Mouse (Mus musculus) limb, embryonic 11.5 days (tissue): ENCODE data around the gene Sgk2. TPM values are rescaled to one million over a fixed set of nuclear protein-coding genes. Genes with fewer than 3 reads are reported as not detected.

Experiments used
- ATAC-seq: fragments of 200-750 bp; cut with Nextera tagmentation; 2 replicates; pipeline ENCODE4 v1.8.0; 2017; ENCODE audit warnings: low read depth; ENCODE audit not compliant: insufficient number of reproducible peaks, low FRiP score, low TSS enrichment
- DNase-seq: peaks from one replicate; pipeline ENCODE4 v3.0.0-alpha.2; 2015; ENCODE audit warnings: low spot score
- H3K27ac ChIP-seq: fragments of 300-500 bp; sonication (generic); replicated peaks from 2 replicates; pipeline ENCODE4 v1.5.1; 2014; ENCODE audit warnings: low read depth, mild to moderate bottlenecking, low read length
- H3K27me3 ChIP-seq: fragments of 300-500 bp; sonication (generic); 2 replicates; pipeline ENCODE4 v1.6.1; 2014; ENCODE audit warnings: mild to moderate bottlenecking, low read length, mixed read lengths; ENCODE audit not compliant: control insufficient read depth, insufficient read depth
- H3K36me3 ChIP-seq: fragments of 300-500 bp; sonication (generic); 2 replicates; pipeline ENCODE4 v1.6.1; 2014; ENCODE audit warnings: mild to moderate bottlenecking, low read length, moderate library complexity, mixed read lengths; ENCODE audit not compliant: control insufficient read depth, insufficient read depth
- H3K4me1 ChIP-seq: fragments of 300-500 bp; sonication (generic); 2 replicates; pipeline ENCODE4 v1.6.1; 2014; ENCODE audit warnings: low read length, mixed read lengths; ENCODE audit not compliant: control insufficient read depth, insufficient read depth
- H3K4me2 ChIP-seq: fragments of 300-500 bp; sonication (generic); 2 replicates; pipeline ENCODE4 v1.6.1; 2014; ENCODE audit warnings: low read depth, mild to moderate bottlenecking, moderate library complexity; ENCODE audit not compliant: severe bottlenecking
- H3K4me3 ChIP-seq: fragments of 300-500 bp; sonication (generic); 2 replicates; pipeline ENCODE4 v1.5.1; 2014; ENCODE audit warnings: low read depth, low read length
- H3K9ac ChIP-seq: fragments of 300-500 bp; sonication (generic); 2 replicates; pipeline ENCODE4 v1.6.1; 2014; ENCODE audit warnings: mild to moderate bottlenecking, low read length
- H3K9me3 ChIP-seq: fragments of 300-500 bp; sonication (generic); 2 replicates; pipeline ENCODE4 v1.6.1; 2016; ENCODE audit warnings: low read length; ENCODE audit not compliant: control insufficient read depth
- WGBS: fragments of 180-500 bp; shearing (Covaris S2); extraction: QIAGEN DNeasy Blood & Tissue Kit; methylation state at CpG from one replicate; pipeline ENCODE4 v1.1.7; 2014; 5-methylcytosine and 5-hydroxymethylcytosine counted together
- polyA plus RNA-seq: library from polyadenylated mRNA; unstranded; fragments of >200 nt; fragmentation: Nextera tagmentation; extraction: Ambion mirVana; gene quantifications from 2 replicates; pipeline ENCODE4 v1.2.1, GENCODE M21; 2014

Sgk2 gene
- polyA plus RNA-seq, 1 experiment from 2014 or later, result not detected

DNA sequence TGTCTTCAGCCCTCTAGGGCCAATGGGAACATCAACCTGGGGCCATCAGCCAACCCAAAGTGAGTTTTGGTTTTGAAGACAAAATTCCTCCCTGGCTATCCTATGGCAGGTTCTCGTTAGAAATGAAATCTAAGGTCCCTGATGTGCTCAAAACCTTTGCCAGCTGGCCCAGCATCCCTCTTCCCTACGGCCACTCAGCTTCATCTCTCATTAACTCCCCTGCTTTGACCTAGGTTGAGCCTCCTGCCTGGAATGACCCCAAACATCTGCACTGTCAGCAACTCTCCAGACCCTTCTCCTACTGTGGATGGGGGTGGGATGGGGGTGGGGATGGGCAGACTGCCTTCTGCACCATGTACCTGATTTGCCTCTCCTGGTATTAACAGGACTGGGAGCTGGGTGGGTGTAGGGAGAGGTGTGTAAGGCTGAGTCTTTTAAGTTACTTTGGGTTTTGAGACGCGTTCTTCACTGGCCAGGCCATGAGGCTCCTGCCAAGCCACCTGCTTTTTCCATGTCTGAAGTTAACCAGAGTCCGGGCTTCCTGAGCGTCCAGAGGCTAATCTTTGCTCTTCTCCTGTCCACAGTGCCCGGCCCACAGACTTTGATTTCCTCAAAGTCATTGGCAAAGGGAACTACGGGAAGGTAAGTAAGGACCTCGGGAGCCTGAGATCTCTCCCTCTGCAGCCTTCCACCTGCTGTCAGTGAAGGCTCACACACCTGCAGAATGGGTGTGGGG lies 6.9 kb downstream of the Sgk2 start:
- ATAC-seq, result no peak

DNA sequence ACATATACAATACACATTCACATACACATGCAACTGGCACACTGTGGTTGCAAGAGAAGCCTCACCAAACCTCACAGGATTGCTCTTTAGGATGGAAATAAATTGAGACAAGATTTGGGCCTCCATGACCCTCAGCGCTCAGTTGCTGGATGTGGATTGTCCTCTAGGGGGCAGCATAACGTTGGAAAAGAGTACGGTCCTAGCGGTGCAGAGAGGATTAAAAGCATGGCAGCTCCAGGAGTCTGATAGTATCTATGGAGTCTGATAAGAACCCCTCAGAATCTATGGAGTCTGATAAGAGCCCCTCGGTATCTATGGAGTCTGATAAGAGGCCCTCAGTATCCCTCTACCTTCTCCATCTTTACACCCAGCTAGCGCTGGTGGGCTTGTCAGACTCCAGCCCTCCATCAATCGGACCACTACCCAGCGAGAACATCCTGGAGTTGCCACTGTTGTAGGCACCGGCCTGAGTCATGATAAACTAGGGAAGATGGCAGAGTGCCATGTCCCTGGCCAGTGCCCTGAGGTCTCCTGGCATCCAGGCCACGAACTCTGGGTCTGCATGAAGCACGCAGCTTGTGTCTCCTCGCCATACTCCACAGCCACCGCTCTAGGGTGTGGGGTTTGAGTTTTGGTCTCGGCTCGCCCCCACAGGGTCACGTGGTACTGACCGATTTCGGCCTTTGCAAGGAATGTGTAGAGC lies 11.5 kb downstream of the Sgk2 start:
- H3K4me3 ChIP-seq, result no peak overlapping the region; the same call in 1 of the 2 replicates
- H3K9me3 ChIP-seq, result no peaks in the 10 kb centered on the region
- H3K4me2 ChIP-seq, result peak overlapping the region; percentile 36; the same call in 1 of the 2 replicates
- DNase-seq (peak; percentile 83), ATAC-seq (peak; percentile 76; the same call in 1 of the 2 replicates)
- no peaks in the 10 kb centered on the region for H3K36me3 ChIP-seq
- no peak overlapping the region for H3K9ac ChIP-seq
- no peaks in the 10 kb centered on the region for H3K27me3 ChIP-seq
- 31% methylated on average over 18 of the region's 18 CpGs for WGBS
- no peak overlapping the region for H3K27ac ChIP-seq
- H3K4me1 ChIP-seq, result no peaks in the 10 kb centered on the region

More for the DNA sequence above, 6.9 kb downstream of the Sgk2 start:
- 77% methylated on average over 9 of the region's 9 CpGs for WGBS
- Histone ChIP-seq H3K36me3 (no peaks in the 10 kb centered on the region), H3K9me3 (no peaks in the 10 kb centered on the region), H3K4me3 (no peak overlapping the region), H3K27me3 (no peaks in the 10 kb centered on the region), H3K27ac (no peak overlapping the region), H3K4me2 (no peak overlapping the region), H3K9ac (no peak overlapping the region), H3K4me1 (no peaks in the 10 kb centered on the region)
- no peak for DNase-seq

GRCm38 (mm10) chr2:162999744-163000143 lies 12.6 kb downstream of the Sgk2 start:
- H3K27ac ChIP-seq, result no peak overlapping the region
- no peak overlapping the region for H3K4me2 ChIP-seq
- WGBS, result 33% methylated on average over 3 of the region's 3 CpGs
- DNase-seq (peak; percentile 51), ATAC-seq (no peak)
- no peak overlapping the region for H3K9ac ChIP-seq
- no peak overlapping the region for H3K4me3 ChIP-seq
- no peaks in the 10 kb centered on the region for H3K9me3 ChIP-seq
- no peaks in the 10 kb centered on the region for H3K27me3 ChIP-seq
- H3K36me3 ChIP-seq, result no peaks in the 10 kb centered on the region
- H3K4me1 ChIP-seq, result no peaks in the 10 kb centered on the region

DNA sequence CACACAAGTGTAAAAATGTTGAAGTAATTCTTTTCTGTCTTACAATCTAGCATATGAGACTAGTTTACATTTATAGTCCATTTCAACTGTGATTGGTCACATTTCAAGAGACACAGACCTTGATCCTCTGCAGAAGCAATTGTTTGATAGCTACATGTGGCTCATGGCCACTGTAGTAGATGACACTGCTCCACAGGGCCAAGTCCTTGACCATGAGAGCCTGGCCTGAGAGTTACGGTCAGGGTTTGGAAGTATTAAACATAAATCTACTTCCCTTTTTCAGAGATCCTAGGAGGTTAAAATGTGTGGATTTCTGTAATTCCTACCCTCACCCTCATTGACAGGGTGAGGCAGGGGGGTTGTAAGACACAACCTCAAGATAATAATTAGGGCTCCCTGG lies 13.9 kb downstream of the Sgk2 start:
- 88% methylated on average over 1 of the region's 1 CpGs for WGBS
- no peak overlapping the region for H3K27ac ChIP-seq
- no peak for DNase-seq
- H3K4me1 ChIP-seq, result no peaks in the 10 kb centered on the region
- no peak for ATAC-seq
- H3K36me3 ChIP-seq, result no peaks in the 10 kb centered on the region
- H3K27me3 ChIP-seq, result no peaks in the 10 kb centered on the region
- H3K4me3 ChIP-seq, result no peak overlapping the region
- no peak overlapping the region for H3K9ac ChIP-seq
- H3K9me3 ChIP-seq, result no peaks in the 10 kb centered on the region
- no peak overlapping the region for H3K4me2 ChIP-seq

GRCm38 (mm10) chr2:163007299-163007698 lies 20.2 kb downstream of the Sgk2 start:
- H3K9me3 ChIP-seq, result no peaks in the 10 kb centered on the region
- H3K27ac ChIP-seq, result no peak overlapping the region
- 90% methylated on average over 4 of the region's 4 CpGs for WGBS
- no peak for ATAC-seq
- no peak overlapping the region for H3K4me3 ChIP-seq
- no peaks in the 10 kb centered on the region for H3K36me3 ChIP-seq
- no peaks in the 10 kb centered on the region for H3K4me1 ChIP-seq
- DNase-seq, result no peak
- no peak overlapping the region for H3K9ac ChIP-seq
- H3K27me3 ChIP-seq, result no peaks in the 10 kb centered on the region
- H3K4me2 ChIP-seq, result no peak overlapping the region

GRCm38 (mm10) chr2:163016916-163017743 lies 30.0 kb downstream of the Sgk2 start, which contains the start of gene Ift52:
TSS of gene Ift52 (plus strand) at chr2:163017354.
- H3K36me3 ChIP-seq, result no peaks in the 10 kb centered on the region
- peak within 1 kb of the TSS; percentile 74 for H3K4me3 ChIP-seq
- ATAC-seq (peak; percentile 94), DNase-seq (peak; percentile 95)
- peak within 1 kb of the TSS; percentile 39 for H3K4me2 ChIP-seq
- peaks cover 4% of the 10 kb centered on the region; the same call in 1 of the 2 replicates for H3K4me1 ChIP-seq
- WGBS, result under 1% methylated on average over 57 of the region's 57 CpGs
- no peak within 1 kb of the TSS for H3K27ac ChIP-seq
- no peaks in the 10 kb centered on the region for H3K27me3 ChIP-seq
- peak within 1 kb of the TSS; percentile 59 for H3K9ac ChIP-seq
- no peaks in the 10 kb centered on the region for H3K9me3 ChIP-seq

DNA sequence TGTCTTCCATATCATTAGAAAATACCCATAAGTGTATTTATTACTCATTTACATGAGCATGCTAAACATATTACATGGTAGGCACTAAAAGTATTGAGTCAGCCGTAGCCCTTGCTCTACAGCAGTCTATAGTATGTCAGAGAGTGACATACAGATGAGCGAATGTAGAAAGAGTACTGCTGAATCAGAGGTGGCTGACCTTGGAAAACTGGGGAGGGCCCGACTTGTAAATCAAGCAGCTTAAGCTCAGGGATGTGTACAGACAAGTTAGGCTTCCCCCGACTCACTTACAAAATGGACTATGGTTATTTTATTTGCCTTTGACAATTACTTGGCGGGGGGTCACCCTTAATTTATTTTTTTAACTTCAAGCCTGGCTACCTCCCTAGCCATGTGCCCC lies 44.2 kb downstream of the Sgk2 start:
- H3K4me3 ChIP-seq, result no peak overlapping the region
- peaks cover 11% of the 10 kb centered on the region for H3K36me3 ChIP-seq
- no peaks in the 10 kb centered on the region for H3K9me3 ChIP-seq
- ATAC-seq, result no peak
- no peaks in the 10 kb centered on the region for H3K4me1 ChIP-seq
- no peak overlapping the region for H3K27ac ChIP-seq
- 93% methylated on average over 5 of the region's 5 CpGs for WGBS
- H3K27me3 ChIP-seq, result no peaks in the 10 kb centered on the region
- no peak for DNase-seq
- H3K9ac ChIP-seq, result no peak overlapping the region
- no peak overlapping the region for H3K4me2 ChIP-seq

GRCm38 (mm10) chr2:163031757-163032156 lies 44.6 kb downstream of the Sgk2 start:
- H3K36me3 ChIP-seq, result peaks cover 11% of the 10 kb centered on the region
- H3K27me3 ChIP-seq, result no peaks in the 10 kb centered on the region
- H3K27ac ChIP-seq, result no peak overlapping the region
- no peak for DNase-seq
- no peak overlapping the region for H3K4me2 ChIP-seq
- ATAC-seq, result no peak
- no peaks in the 10 kb centered on the region for H3K4me1 ChIP-seq
- WGBS, result 84% methylated on average over 2 of the region's 2 CpGs
- H3K9ac ChIP-seq, result no peak overlapping the region
- H3K4me3 ChIP-seq, result no peak overlapping the region
- no peaks in the 10 kb centered on the region for H3K9me3 ChIP-seq
